Mouse (Mus musculus) midbrain, embryonic 10.5 days (tissue): Measurements from ENCODE around the gene Chn2. TPM values are rescaled to one million over a fixed set of nuclear protein-coding genes. Genes with fewer than 3 reads are reported as not detected.

Experiments used
- DNase-seq: peaks from one replicate; pipeline ENCODE4 v3.0.0-alpha.2; 2017; ENCODE audit warnings: low spot score
- H3K27ac ChIP-seq: fragments of 300-500 bp; sonication (generic); replicated peaks from 2 replicates; pipeline ENCODE4 v1.5.1; 2016; ENCODE audit warnings: mild to moderate bottlenecking
- H3K27me3 ChIP-seq: fragments of 300-500 bp; sonication (generic); 2 replicates; pipeline ENCODE4 v1.6.1; 2016; ENCODE audit warnings: low read depth, mild to moderate bottlenecking; ENCODE audit not compliant: poor library complexity, severe bottlenecking
- H3K36me3 ChIP-seq: fragments of 300-500 bp; sonication (generic); 2 replicates; pipeline ENCODE4 v1.6.1; 2016; ENCODE audit warnings: mild to moderate bottlenecking, moderate library complexity
- H3K4me1 ChIP-seq: fragments of 300-500 bp; sonication (generic); 2 replicates; pipeline ENCODE4 v1.6.1; 2016
- H3K4me3 ChIP-seq: fragments of 300-500 bp; sonication (generic); 2 replicates; pipeline ENCODE4 v1.5.1; 2016; ENCODE audit warnings: mild to moderate bottlenecking, moderate library complexity
- H3K9me3 ChIP-seq: fragments of 300-500 bp; sonication (generic); replicated peaks from 2 replicates; pipeline ENCODE4 v1.6.1; 2016; ENCODE audit warnings: mild to moderate bottlenecking
- WGBS: fragments of 180-500 bp; shearing (Covaris S2); methylation state at CpG from one replicate; pipeline ENCODE4 v1.1.7; 2016; 5-methylcytosine and 5-hydroxymethylcytosine counted together
- polyA plus RNA-seq: library from polyadenylated mRNA; unstranded; fragments of >200 nt; fragmentation: Nextera tagmentation; extraction: Ambion mirVana; gene quantifications from 2 replicates; pipeline ENCODE4 v1.2.1, GENCODE M21; 2016

Chn2 gene
- polyA plus RNA-seq, 1 experiment from 2014 or later = 17.3 TPM

DNA sequence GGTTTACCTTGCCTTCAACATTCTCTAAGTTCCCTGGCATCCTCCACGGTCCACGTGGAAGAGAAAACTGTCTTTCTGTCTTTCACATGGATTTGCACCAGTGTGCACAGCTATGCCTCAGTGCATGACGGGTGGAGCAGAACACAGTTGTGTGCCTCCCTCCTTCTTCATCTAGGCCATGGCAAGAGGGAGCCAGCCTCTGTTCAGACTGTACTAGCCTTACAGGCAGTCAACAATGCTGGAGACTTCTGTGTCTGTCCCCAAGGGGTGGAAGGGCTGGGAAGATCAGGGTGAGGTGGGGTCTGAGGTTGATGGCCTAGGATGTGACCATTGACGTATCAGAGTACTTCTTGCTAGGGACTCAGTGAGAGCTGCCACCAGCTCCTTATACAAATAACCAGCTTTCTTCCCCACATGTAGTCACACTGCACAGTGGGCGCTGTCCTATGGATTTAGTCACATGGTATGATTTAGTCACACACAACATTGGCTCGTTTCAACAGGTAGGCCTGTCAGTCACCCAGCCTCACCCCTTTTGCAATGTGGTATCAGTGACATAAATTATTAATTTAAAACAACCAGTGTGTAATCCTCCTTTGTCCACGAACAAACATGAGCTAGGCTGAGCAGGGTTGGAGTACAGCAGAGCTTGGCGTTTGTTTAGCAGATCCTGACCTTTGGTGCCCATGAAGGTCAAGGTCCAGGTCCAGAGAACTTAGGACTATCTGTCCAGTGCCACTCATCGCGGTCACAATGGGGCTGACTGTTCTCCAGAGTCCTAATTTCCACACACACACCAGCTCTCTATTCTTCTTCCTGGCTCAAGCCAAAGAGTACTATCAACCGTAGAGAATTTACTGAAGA lies 7.8 kb downstream of the Chn2 start:
- no peak overlapping the region for H3K4me3 ChIP-seq
- peaks cover 17% of the 10 kb centered on the region for H3K27me3 ChIP-seq
- 86% methylated on average over 11 of the region's 11 CpGs for WGBS
- no peak overlapping the region for H3K27ac ChIP-seq
- H3K4me1 ChIP-seq = peaks cover 27% of the 10 kb centered on the region
- no peaks in the 10 kb centered on the region for H3K9me3 ChIP-seq
- no peak for DNase-seq
- H3K36me3 ChIP-seq = no peaks in the 10 kb centered on the region

DNA sequence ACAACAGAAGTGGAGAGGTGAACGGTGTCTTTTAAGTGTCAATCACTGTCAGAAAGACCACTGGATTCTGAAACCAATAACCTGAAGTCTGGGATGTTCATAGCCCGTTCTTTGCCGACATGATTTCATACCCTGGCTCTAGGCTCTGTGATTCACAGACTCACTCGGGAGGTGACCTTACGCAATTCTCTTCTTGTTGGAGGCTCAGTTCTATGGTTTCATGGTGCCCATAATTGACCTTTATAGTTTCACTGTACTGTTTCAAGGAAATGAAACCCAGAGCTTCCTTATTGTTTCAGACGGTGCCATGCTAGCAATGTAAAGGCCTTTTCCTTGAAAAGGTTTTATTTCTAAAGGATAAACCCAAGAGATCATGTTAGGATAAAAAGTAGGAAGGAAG lies 9.4 kb downstream of the Chn2 start:
- no peak overlapping the region for H3K4me3 ChIP-seq
- no peak for DNase-seq
- peaks cover 25% of the 10 kb centered on the region for H3K4me1 ChIP-seq
- 0 out of 2 replicates have a peak, but pooled peaks cover under 1% of the 10 kb centered on the region for H3K27me3 ChIP-seq
- no peaks in the 10 kb centered on the region for H3K9me3 ChIP-seq
- no peak overlapping the region for H3K27ac ChIP-seq
- no peaks in the 10 kb centered on the region for H3K36me3 ChIP-seq
- WGBS = 91% methylated on average over 6 of the region's 6 CpGs

DNA sequence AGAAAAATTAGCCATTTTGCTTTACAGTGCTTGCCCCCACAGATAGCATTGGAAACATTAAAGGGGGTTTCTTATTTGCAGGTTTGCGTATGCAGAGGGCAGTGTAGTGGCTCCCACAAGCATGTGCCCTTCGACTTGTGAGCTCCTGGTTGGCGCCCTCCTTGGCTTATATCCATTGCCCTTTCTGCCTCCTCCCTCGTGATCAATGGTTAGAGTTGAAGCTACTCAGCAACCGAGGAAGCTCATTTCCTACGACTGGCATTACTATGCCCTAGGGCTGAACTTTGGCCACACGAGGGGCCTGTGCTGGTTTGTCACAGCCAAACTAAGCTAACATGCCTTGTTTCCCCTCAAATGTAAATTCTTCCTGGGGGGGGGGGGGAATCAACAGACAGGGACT lies 11.8 kb downstream of the Chn2 start:
- no peaks in the 10 kb centered on the region for H3K9me3 ChIP-seq

DNA sequence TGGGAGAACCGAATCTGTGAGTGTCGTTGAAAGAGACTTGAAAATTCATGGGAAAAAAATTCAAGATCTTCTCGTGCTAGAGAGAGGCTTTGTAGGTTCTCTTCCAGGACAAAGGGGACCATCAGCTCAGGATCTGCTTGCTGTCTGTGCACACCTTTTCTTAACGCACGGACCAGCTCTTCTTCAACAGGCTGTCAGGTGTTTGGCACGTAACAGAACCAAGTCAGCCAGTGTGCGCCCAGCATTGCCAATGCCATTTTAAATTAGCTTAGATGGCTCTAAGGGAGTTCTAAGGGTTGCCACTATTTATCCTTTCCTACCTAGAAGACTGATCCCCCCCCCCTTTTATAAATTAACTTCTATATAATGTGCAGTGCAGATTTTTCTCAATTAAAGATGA lies 12.8 kb downstream of the Chn2 start:
- DNase-seq = no peak

More for the DNA sequence above, 11.8 kb downstream of the Chn2 start:
- DNase-seq = no peak
- H3K36me3 ChIP-seq = no peaks in the 10 kb centered on the region
- H3K27me3 ChIP-seq = no peaks in the 10 kb centered on the region
- H3K27ac ChIP-seq = no peak overlapping the region
- 71% methylated on average over 7 of the region's 7 CpGs for WGBS
- H3K4me3 ChIP-seq = no peak overlapping the region
- H3K4me1 ChIP-seq = peaks cover 24% of the 10 kb centered on the region

DNA sequence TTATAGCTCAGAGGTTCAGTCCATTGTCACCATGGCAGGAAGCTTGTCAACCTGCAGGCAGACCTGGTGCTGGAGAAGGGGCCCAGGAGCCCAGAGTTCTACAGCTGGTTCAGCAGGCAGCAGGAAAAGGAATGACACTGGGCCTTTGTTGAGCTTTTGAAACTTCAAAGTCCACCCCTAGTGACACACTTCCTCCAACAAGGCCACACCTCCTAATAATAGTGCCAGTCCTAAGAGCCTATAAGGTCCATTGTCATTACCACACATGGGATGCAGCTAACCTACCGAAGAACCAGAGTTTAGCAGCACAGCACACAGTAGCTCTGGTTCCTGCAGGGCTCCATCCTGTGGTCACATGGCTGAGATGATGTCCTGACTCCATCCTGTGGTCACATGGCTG lies 13.3 kb downstream of the Chn2 start:
- H3K27me3 ChIP-seq = no peaks in the 10 kb centered on the region
- H3K36me3 ChIP-seq = no peaks in the 10 kb centered on the region
- DNase-seq = no peak
- no peak overlapping the region for H3K4me3 ChIP-seq
- H3K9me3 ChIP-seq = no peaks in the 10 kb centered on the region
- peaks cover 9% of the 10 kb centered on the region for H3K4me1 ChIP-seq
- WGBS = 94% methylated on average over 1 of the region's 1 CpGs
- H3K27ac ChIP-seq = no peak overlapping the region

More for the DNA sequence above, 12.8 kb downstream of the Chn2 start:
- H3K36me3 ChIP-seq = no peaks in the 10 kb centered on the region
- H3K4me1 ChIP-seq = peaks cover 15% of the 10 kb centered on the region
- no peaks in the 10 kb centered on the region for H3K27me3 ChIP-seq
- no peak overlapping the region for H3K27ac ChIP-seq
- WGBS = 90% methylated on average over 7 of the region's 7 CpGs
- no peaks in the 10 kb centered on the region for H3K9me3 ChIP-seq
- no peak overlapping the region for H3K4me3 ChIP-seq

DNA sequence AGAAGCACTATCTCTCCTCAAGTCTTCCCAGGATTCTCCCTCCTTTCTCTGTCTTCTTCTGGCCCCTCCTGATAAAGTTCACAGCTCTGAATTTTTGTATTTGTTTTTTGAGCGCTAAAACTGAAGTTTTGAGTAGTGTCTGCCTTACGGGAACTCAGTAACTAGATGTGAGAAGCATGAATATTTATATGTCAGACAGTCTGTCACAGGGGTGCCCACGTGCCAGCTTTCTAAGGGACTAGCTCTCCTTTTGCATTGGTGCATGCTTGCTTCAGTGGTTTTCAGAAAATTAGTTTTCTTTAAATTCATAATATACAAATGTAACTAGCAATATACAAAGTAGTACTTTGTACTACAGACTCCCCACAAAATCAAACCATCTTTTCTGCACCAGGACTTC lies 14.0 kb downstream of the Chn2 start:
- Histone ChIP-seq H3K4me3 (no peak overlapping the region), H3K27me3 (no peaks in the 10 kb centered on the region), H3K27ac (no peak overlapping the region), H3K36me3 (no peaks in the 10 kb centered on the region), H3K9me3 (no peaks in the 10 kb centered on the region), H3K4me1 (peaks cover 9% of the 10 kb centered on the region)
- DNase-seq = no peak
- WGBS = 92% methylated on average over 3 of the region's 3 CpGs

DNA sequence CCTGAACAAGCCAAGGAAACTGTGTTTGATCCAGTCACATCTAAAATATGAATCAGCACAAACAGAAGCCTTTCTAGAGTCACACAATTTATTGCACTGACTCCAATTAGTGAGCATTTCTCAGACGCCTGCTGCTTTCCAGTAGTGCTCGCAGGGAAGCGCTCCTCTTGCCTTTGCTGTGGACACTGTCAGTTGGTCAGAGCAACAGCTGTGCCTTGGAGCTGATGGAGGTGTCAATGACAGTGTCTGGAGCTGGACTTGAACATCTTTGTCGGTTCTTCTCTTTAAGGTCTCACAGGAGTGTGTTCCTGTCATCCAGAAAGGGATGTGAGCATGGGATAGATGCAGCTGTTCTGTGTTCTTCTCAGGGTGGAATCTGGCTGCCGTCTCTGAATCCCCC lies 16.0 kb downstream of the Chn2 start:
- H3K27ac ChIP-seq = no peak overlapping the region
- no peaks in the 10 kb centered on the region for H3K36me3 ChIP-seq
- H3K27me3 ChIP-seq = no peaks in the 10 kb centered on the region
- DNase-seq = no peak
- WGBS = 83% methylated on average over 5 of the region's 5 CpGs
- no peak overlapping the region for H3K4me3 ChIP-seq
- no peaks in the 10 kb centered on the region for H3K9me3 ChIP-seq
- peaks cover 9% of the 10 kb centered on the region for H3K4me1 ChIP-seq

DNA sequence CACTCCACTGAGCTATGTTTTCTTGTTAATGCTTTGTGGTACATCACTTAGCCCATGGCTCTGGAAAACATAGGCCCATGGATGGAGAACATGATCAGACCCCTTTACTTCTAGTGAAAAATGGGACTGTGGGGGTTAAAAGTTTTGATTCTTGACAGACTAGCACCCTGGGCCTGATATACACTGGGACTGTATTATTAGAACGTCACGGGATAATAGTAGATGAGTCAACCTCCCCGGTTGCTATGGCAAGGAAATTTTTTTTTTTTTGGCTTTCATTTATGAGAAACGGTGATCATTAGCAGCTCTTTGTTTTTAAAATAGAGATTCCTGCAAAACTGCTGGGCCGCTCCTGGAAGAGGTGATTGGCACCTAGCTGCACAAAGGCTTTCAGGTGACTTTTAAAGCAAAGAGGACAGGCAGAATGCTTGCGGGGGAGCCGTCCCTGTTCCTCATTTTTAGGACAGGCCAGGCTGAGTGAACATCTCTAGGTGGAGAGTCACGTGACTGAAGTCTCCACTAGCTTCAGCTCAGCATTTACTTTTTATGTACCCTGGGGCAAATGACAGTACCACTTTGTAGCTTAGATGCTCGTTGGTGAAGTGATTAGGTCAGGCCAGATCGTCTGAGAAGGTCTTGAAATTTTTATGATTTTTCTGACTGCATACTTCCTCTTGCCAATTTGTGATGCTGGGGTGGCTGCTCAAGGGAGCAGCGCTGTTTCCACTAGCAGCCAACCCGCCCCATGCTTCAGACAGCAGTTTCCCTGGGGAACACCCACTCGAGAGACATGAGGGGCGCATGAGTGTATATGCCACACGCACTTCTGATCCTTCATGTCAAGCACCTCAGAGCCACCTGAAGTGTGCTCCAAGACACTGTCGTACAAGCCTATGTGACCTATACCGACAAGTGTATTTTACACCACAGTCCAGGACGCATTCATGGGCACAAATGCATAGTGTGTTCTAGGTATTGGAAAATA lies 17.5 kb downstream of the Chn2 start:
- 87% methylated on average over 18 of the region's 18 CpGs for WGBS
- no peaks in the 10 kb centered on the region for H3K36me3 ChIP-seq
- peaks cover 5% of the 10 kb centered on the region; the same call in 1 of the 2 replicates for H3K4me1 ChIP-seq
- H3K27ac ChIP-seq = no peak overlapping the region
- no peak for DNase-seq
- H3K9me3 ChIP-seq = no peaks in the 10 kb centered on the region
- H3K27me3 ChIP-seq = no peaks in the 10 kb centered on the region
- H3K4me3 ChIP-seq = no peak overlapping the region

DNA sequence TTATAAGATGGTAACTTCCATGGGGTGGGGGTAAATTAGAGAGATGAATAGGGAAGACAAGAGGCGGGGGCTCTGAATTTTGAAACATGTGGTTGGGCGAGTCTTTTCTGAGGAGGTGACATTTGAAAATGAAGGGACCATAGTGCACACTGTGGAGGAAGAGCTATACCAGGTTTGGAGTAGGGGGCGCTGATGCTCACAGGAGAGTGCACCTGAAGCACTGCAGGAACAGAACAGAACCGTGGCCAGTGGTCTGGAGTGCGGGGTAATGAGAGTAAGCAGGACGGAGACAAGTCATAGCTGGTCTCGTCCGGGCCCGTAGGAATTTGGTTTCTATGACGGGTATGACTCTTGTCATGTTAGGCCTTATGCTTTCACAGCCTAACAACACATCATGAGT lies 18.3 kb downstream of the Chn2 start:
- Histone ChIP-seq H3K36me3 (no peaks in the 10 kb centered on the region), H3K4me3 (no peak overlapping the region), H3K27ac (no peak overlapping the region), H3K27me3 (no peaks in the 10 kb centered on the region), H3K4me1 (peaks cover 11% of the 10 kb centered on the region; the same call in 1 of the 2 replicates), H3K9me3 (no peaks in the 10 kb centered on the region)
- no peak for DNase-seq
- WGBS = 72% methylated on average over 10 of the region's 10 CpGs

DNA sequence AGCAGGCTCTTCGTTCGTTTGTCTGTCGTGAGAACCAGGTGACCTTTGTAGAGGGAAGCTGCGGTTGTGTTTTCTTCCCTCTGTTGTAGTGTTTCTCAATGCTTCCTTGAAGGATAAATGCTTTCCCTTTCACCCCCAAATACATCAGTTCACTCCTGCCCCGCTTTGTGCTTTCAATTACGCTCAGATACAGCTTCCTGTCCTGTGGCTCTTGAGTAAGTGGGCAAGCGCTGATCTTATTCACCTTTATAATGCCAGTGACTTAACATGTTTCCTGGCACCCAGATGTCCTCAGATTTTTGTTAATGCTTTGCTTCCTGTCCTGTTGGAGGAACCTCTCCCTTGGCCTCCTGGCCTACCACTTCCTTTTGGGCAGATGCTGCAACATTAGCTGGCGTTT lies 19.5 kb downstream of the Chn2 start:
- H3K27ac ChIP-seq = no peak overlapping the region
- 81% methylated on average over 8 of the region's 8 CpGs for WGBS
- H3K4me3 ChIP-seq = no peak overlapping the region
- H3K9me3 ChIP-seq = no peaks in the 10 kb centered on the region
- H3K4me1 ChIP-seq = peaks cover 15% of the 10 kb centered on the region; the same call in 1 of the 2 replicates
- no peaks in the 10 kb centered on the region for H3K36me3 ChIP-seq
- DNase-seq = no peak
- H3K27me3 ChIP-seq = no peaks in the 10 kb centered on the region

DNA sequence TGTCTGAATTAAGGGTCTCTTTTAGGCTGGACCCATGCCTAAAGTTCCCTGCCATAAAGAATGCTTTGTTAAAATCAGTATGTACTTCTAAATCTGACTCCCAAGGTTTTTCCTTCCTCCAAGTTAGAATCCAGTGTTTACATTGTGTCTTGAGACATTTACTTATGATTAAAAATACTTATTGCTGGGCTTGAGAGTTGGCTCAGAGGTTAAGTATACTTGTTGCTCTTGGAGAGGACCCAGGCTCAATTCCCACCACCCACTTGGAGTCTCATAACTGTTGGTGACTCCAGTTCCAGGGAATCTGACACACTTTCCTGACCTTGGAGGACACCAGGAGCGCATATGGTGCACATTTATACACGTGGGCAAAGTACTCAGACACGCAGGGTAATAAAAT lies 20.9 kb downstream of the Chn2 start:
- Histone ChIP-seq H3K4me1 (peaks cover 15% of the 10 kb centered on the region; the same call in 1 of the 2 replicates), H3K27ac (no peak overlapping the region), H3K27me3 (no peaks in the 10 kb centered on the region), H3K4me3 (no peak overlapping the region), H3K9me3 (no peaks in the 10 kb centered on the region), H3K36me3 (no peaks in the 10 kb centered on the region)
- 91% methylated on average over 3 of the region's 3 CpGs for WGBS
- no peak for DNase-seq

DNA sequence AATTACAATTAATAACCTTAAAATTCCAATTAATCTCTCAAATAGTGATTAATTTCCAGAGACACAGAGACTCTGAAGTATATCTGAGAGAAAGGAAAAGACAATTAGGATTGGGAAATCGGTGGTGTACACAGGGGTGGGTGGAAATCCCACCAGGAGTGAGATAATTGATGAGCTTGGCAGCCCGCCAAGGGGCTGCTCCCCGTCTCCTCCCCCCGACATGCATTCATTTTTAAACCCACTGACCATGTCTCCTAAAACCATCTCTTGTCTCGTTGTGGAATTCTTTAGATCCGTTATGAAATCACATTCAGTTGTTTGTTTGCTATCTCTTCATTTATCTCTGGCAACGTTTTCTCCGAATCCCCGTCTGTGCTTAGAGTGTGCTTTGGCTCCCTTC lies 22.0 kb downstream of the Chn2 start:
- WGBS = 74% methylated on average over 9 of the region's 9 CpGs

More for the DNA sequence above, 22.0 kb downstream of the Chn2 start:
- Histone ChIP-seq H3K36me3 (no peaks in the 10 kb centered on the region), H3K9me3 (no peaks in the 10 kb centered on the region), H3K27me3 (no peaks in the 10 kb centered on the region), H3K27ac (no peak overlapping the region), H3K4me1 (peaks cover 15% of the 10 kb centered on the region; the same call in 1 of the 2 replicates), H3K4me3 (no peak overlapping the region)
- DNase-seq = no peak
